Mouse (Mus musculus): Measurements from ENCODE around the gene Ston2. TPM values are rescaled to one million over a fixed set of nuclear protein-coding genes. Genes with fewer than 3 reads are reported as not detected.

The Ston2 gene
- polyA plus RNA-seq, 1 experiment from 2014 or later, result 12.1 TPM

DNA sequence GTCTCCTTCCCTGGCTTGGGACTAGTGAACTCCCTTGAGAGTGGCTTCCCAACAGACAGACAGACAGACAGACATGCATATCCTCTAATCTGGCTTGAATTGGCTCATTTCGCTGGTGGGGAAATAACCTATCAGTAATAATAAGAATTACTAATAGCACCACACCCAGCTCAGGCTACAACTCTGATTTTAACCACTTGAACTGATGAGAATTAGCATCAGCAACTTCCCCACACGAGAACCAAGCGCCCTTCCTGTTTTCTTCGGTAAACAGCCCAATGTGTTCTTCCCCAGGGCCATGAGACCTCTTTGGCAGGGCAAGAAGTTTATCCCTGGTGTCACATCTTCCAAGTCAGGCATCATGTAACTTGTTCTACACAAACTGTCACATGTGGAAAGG is 76.5 kb downstream of the Ston2 start:
- Histone ChIP-seq H3K9ac (no peak overlapping the region), H3K4me1 (no peaks in the 10 kb centered on the region), H3K4me3 (no peak overlapping the region), H3K27ac (no peak overlapping the region), H3K9me3 (no peaks in the 10 kb centered on the region), H3K36me3 (0 out of 2 replicates have a peak, but pooled peaks cover 4% of the 10 kb centered on the region), H3K4me2 (no peak overlapping the region), H3K27me3 (no peaks in the 10 kb centered on the region)
- WGBS, result 81% methylated on average over 4 of the region's 4 CpGs
- no peak for ATAC-seq (ENCODE audit: insufficient number of reproducible peaks, low FRiP score, low TSS enrichment, low read depth)

DNA sequence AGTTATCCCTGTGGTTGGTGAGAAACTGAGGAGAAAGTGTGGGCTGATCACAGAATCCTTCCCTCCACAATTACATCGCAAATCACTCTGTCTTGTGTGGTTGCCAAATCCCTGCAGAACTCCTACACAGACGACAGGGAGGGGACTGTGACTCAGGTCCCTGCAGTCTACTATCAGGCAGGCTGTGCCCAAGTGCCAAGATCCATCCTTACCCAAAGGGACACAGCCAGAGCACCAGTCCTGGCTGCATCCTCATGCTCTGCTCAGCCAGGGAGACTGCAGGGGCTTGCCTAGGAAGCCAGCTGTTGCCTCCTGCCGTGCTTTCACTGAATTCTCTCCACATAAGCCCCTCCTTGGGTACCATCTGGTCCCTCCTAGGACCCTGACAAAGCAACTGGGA is 77.3 kb downstream of the Ston2 start:
- no peak overlapping the region for H3K9ac ChIP-seq
- H3K4me3 ChIP-seq, result no peak overlapping the region
- ATAC-seq (ENCODE audit: insufficient number of reproducible peaks, low FRiP score, low TSS enrichment, low read depth), result no peak
- 0 out of 2 replicates have a peak, but pooled peaks cover 4% of the 10 kb centered on the region for H3K36me3 ChIP-seq
- no peaks in the 10 kb centered on the region for H3K4me1 ChIP-seq
- whole genome bisulfite sequencing, result 27% methylated on average over 3 of the region's 3 CpGs
- H3K27me3 ChIP-seq, result no peaks in the 10 kb centered on the region
- H3K27ac ChIP-seq, result no peak overlapping the region
- H3K4me2 ChIP-seq, result no peak overlapping the region
- no peaks in the 10 kb centered on the region for H3K9me3 ChIP-seq

DNA sequence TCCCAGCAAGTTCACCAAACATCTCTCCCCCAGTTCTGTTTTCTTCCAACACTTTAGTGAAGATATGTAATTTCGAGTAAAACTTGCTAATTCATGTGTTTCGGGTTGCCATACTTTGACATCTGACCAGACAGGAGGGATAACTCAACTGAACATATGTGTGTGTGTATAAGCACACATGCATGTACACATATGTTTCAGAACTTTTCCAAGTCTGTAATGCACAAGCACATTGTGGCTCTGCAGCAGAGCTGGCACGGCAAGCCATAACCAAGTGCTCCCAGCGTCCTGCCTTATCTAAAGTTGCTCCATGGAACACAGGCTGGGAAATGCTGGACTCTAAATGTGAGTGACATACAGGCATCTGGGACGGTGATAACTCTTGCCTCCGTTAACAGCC is 78.6 kb downstream of the Ston2 start:
- no peak for ATAC-seq (ENCODE audit: insufficient number of reproducible peaks, low FRiP score, low TSS enrichment, low read depth)
- Histone ChIP-seq H3K27ac (peak overlapping the region; percentile 33; the same call in 1 of the 2 replicates), H3K4me2 (no peak overlapping the region), H3K27me3 (no peaks in the 10 kb centered on the region), H3K9ac (no peak overlapping the region), H3K4me1 (no peaks in the 10 kb centered on the region), H3K36me3 (0 out of 2 replicates have a peak, but pooled peaks cover 4% of the 10 kb centered on the region), H3K9me3 (no peaks in the 10 kb centered on the region), H3K4me3 (no peak overlapping the region)
- 58% methylated on average over 6 of the region's 6 CpGs for WGBS

DNA sequence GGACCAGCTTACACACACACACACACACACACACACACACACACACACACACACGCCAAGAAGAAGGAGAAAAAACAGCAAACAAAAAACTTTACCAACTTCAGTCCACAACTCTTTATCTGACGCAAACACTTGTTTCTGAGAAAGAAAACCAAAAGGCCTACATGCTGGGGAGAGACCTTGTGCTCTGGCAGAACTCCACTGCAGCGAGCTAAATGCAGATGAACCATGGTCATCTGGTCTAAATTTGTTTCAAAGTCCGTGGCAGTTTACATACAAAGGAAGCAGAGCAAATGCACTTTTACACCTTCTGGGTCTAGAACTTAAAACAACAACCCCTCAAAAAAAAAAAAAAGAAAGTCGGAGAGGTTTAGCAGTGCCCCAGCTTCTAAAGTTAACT is 79.0 kb downstream of the Ston2 start:
- no peak overlapping the region for H3K4me3 ChIP-seq
- H3K9ac ChIP-seq, result no peak overlapping the region
- no peak for ATAC-seq (ENCODE audit: insufficient number of reproducible peaks, low FRiP score, low TSS enrichment, low read depth)
- H3K27me3 ChIP-seq, result no peaks in the 10 kb centered on the region
- no peaks in the 10 kb centered on the region for H3K9me3 ChIP-seq
- H3K27ac ChIP-seq, result 0 out of 2 replicates have a peak overlapping the region, but pooled peaks have one; percentile 33
- H3K4me1 ChIP-seq, result no peaks in the 10 kb centered on the region
- H3K36me3 ChIP-seq, result 0 out of 2 replicates have a peak, but pooled peaks cover 4% of the 10 kb centered on the region
- WGBS, result 47% methylated on average over 5 of the region's 5 CpGs
- H3K4me2 ChIP-seq, result no peak overlapping the region

DNA sequence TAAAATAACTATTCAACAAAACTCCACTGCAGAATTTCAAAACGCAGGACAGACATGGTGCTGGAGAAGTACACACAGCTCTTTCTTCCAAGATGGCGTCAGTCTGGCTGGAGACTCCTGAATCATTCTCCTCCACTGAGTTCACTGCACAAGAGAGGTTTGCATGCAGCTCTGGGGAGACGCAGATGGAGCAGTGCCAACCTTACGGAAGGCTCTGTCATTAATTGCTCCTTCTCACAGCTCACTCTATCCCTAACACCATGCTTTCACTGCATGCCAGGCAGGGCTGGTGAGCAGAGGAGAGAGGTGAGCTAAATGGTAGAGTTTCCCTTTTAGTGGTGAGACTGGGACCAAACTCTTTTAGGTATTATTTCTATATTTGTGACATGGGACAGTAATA is 80.4 kb downstream of the Ston2 start:
- 0 out of 2 replicates have a peak, but pooled peaks cover 5% of the 10 kb centered on the region for H3K4me1 ChIP-seq
- no peak for ATAC-seq (ENCODE audit: insufficient number of reproducible peaks, low FRiP score, low TSS enrichment, low read depth)
- H3K4me3 ChIP-seq, result no peak overlapping the region
- H3K27me3 ChIP-seq, result no peaks in the 10 kb centered on the region
- no peaks in the 10 kb centered on the region for H3K36me3 ChIP-seq
- H3K4me2 ChIP-seq, result no peak overlapping the region
- H3K9me3 ChIP-seq, result no peaks in the 10 kb centered on the region
- no peak overlapping the region for H3K27ac ChIP-seq
- 75% methylated on average over 4 of the region's 4 CpGs for WGBS
- H3K9ac ChIP-seq, result no peak overlapping the region

DNA sequence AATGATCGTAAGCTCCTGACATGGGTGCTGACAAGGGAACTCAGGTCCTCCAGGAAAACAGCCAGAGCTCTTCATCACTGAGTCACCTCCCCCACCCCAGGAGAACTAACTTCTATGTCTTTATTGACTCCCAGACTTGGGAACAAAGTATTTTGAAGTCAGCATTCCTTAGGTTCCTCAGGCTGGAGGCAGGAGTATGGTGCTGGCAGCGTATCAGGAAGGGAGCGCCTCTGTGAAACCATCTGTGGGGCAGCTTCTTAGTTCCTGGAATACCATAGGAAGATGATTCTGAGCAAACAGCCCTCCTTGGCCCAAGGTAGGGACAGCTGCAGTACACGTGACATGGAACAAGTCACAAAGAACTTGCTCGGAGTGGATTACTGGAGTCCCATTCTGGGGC is 84.7 kb downstream of the Ston2 start:
- no peaks in the 10 kb centered on the region for H3K9me3 ChIP-seq
- H3K4me2 ChIP-seq, result no peak overlapping the region
- 62% methylated on average over 5 of the region's 5 CpGs for WGBS
- ATAC-seq (ENCODE audit: insufficient number of reproducible peaks, low FRiP score, low TSS enrichment, low read depth), result 0 out of 2 replicates have a peak, but pooled peaks have one; percentile 45
- no peak overlapping the region for H3K9ac ChIP-seq
- no peak overlapping the region for H3K4me3 ChIP-seq
- no peak overlapping the region for H3K27ac ChIP-seq
- H3K36me3 ChIP-seq, result no peaks in the 10 kb centered on the region
- H3K4me1 ChIP-seq, result 0 out of 2 replicates have a peak, but pooled peaks cover 5% of the 10 kb centered on the region
- no peaks in the 10 kb centered on the region for H3K27me3 ChIP-seq

DNA sequence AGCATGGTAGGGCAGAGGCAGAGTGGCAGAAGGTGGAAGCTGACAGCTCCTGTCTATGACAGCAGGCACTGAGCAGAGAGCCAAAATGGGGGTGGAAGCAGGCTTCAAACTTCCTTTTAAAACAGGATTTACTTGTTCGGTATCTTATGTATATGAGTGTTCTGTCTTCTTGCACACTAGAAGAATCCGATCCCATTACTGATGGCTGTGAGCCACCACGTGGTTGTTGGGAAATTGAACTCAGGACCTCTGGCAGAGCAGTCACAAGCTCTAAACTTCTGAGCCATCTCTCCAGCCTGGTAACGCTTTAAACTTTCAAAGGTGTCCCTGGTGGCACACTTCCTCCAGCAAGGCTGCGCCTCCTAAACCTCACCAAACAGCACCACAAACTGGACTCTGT is 85.4 kb downstream of the Ston2 start:
- no peak overlapping the region for H3K4me2 ChIP-seq
- 0 out of 2 replicates have a peak, but pooled peaks cover 5% of the 10 kb centered on the region for H3K4me1 ChIP-seq
- no peaks in the 10 kb centered on the region for H3K27me3 ChIP-seq
- H3K4me3 ChIP-seq, result no peak overlapping the region
- no peak overlapping the region for H3K9ac ChIP-seq
- WGBS, result 66% methylated on average over 5 of the region's 5 CpGs
- no peaks in the 10 kb centered on the region for H3K9me3 ChIP-seq
- no peaks in the 10 kb centered on the region; the same call in 1 of the 2 replicates for H3K36me3 ChIP-seq
- ATAC-seq (ENCODE audit: insufficient number of reproducible peaks, low FRiP score, low TSS enrichment, low read depth), result no peak
- no peak overlapping the region for H3K27ac ChIP-seq

DNA sequence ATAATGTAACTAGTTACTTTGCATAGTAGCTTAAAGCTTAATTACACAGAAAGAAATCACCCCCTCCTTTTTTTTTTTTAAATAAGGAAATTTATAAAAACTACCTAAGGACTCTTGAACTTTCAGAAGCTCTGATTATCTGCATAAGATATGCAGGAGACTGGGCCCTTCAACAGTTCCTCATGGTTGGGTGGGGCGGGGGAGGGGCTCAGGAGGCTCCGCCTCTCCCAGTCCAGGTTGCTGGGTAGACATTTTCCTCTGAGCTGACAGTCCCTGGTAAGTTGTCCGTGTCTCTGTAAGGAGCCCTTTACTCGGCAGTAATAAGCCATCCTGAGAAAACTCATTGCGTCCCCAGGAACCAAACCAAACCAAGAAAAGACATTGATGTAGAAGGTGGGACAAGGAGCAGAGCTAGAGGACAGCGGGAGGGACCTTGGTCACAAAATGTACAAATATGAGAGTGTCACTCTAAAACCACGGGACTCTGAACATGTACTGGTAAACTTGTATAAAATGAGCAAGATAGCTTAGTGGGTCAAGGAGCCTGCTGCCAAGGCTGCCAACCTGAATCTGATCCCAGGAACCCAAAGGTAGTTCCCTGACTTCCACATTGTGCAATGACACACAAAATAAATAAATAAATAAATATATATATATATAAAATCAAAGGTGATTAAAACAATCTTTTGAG is 88.6 kb downstream of the Ston2 start:
- ATAC-seq (ENCODE audit: insufficient number of reproducible peaks, low FRiP score, low TSS enrichment, low read depth), result no peak
- WGBS, result 87% methylated on average over 7 of the region's 7 CpGs
- H3K36me3 ChIP-seq, result no peaks in the 10 kb centered on the region; the same call in 1 of the 2 replicates

DNA sequence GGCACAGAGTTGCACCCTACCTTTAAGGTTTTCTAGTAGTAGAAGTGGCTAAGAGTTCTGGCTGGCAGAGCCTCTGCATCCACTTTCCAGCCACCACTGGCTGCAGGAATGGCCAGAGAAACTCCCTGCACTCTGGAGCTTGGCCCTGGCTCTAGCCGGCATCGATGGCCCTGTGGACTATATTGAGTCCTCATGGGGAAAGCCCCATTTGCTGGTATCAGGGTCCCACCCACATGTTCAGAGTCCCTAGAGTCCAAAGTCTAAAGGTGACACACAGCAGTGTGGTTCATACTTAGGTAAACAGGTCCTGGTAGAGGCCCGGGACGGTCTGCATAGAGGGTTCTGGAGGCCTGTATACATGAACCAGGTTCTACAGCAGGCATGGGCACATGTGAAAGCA is 92.0 kb downstream of the Ston2 start:
- Histone ChIP-seq H3K36me3 (no peaks in the 10 kb centered on the region; the same call in 1 of the 2 replicates), H3K9ac (no peak overlapping the region), H3K4me2 (no peak overlapping the region), H3K4me1 (0 out of 2 replicates have a peak, but pooled peaks cover 3% of the 10 kb centered on the region), H3K4me3 (no peak overlapping the region), H3K27me3 (no peaks in the 10 kb centered on the region), H3K9me3 (no peaks in the 10 kb centered on the region), H3K27ac (no peak overlapping the region)
- no peak for ATAC-seq (ENCODE audit: insufficient number of reproducible peaks, low FRiP score, low TSS enrichment, low read depth)
- WGBS, result 91% methylated on average over 4 of the region's 4 CpGs

More for the DNA sequence above, 88.6 kb downstream of the Ston2 start:
- no peak overlapping the region for H3K27ac ChIP-seq
- H3K9ac ChIP-seq, result no peak overlapping the region
- no peaks in the 10 kb centered on the region for H3K9me3 ChIP-seq
- H3K4me2 ChIP-seq, result no peak overlapping the region
- 0 out of 2 replicates have a peak, but pooled peaks cover 5% of the 10 kb centered on the region for H3K4me1 ChIP-seq
- no peak overlapping the region for H3K4me3 ChIP-seq
- H3K27me3 ChIP-seq, result no peaks in the 10 kb centered on the region

DNA sequence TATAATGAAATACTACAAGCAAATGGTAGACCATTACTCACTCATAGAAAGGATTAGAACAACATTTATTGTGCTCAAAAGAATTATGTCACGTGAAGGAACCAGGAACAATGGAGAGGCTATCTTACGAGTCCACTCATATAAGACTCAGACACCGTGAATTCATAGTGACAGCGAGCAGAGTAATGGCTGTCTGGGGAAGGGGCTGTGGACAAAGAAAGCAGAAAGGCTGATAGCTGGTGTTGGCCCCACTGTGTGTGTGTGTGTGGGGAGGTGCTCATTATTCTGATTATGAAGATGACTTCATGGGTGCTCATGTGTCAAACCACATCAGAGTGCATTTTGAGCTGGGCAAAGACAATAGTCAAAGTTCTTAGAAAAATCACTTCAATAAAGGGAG is 92.4 kb downstream of the Ston2 start:
- Histone ChIP-seq H3K9ac (no peak overlapping the region), H3K4me2 (no peak overlapping the region), H3K27me3 (no peaks in the 10 kb centered on the region), H3K36me3 (no peaks in the 10 kb centered on the region; the same call in 1 of the 2 replicates), H3K9me3 (no peaks in the 10 kb centered on the region), H3K4me3 (no peak overlapping the region), H3K4me1 (0 out of 2 replicates have a peak, but pooled peaks cover 3% of the 10 kb centered on the region), H3K27ac (no peak overlapping the region)
- 80% methylated on average over 4 of the region's 4 CpGs for WGBS
- no peak for ATAC-seq (ENCODE audit: insufficient number of reproducible peaks, low FRiP score, low TSS enrichment, low read depth)

DNA sequence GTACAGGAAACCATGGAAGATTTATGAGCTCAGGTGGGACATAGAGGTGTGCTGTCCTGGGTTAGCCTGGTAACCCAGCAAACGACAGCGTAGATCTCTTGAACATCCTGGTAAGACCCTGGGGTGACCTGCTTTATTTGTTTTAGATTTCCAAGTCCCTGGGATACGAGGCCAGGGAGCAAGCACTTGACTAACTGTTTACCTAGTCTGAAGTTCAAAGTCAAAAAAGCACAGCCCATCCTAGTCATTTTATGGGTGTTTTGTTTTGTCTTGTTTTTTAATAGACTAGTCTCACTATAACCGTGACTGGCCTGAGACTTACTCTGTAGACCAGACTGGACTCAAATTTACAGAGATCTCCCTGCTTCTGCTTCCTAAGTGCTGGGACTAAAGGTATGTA is 93.4 kb downstream of the Ston2 start:
- Histone ChIP-seq H3K4me3 (0 out of 2 replicates have a peak overlapping the region, but pooled peaks have one; percentile 3), H3K9ac (no peak overlapping the region), H3K4me2 (no peak overlapping the region), H3K4me1 (0 out of 2 replicates have a peak, but pooled peaks cover 3% of the 10 kb centered on the region), H3K27me3 (no peaks in the 10 kb centered on the region), H3K27ac (no peak overlapping the region), H3K9me3 (no peaks in the 10 kb centered on the region), H3K36me3 (no peaks in the 10 kb centered on the region; the same call in 1 of the 2 replicates)
- ATAC-seq (ENCODE audit: insufficient number of reproducible peaks, low FRiP score, low TSS enrichment, low read depth), result no peak
- WGBS, result 68% methylated on average over 4 of the region's 4 CpGs

DNA sequence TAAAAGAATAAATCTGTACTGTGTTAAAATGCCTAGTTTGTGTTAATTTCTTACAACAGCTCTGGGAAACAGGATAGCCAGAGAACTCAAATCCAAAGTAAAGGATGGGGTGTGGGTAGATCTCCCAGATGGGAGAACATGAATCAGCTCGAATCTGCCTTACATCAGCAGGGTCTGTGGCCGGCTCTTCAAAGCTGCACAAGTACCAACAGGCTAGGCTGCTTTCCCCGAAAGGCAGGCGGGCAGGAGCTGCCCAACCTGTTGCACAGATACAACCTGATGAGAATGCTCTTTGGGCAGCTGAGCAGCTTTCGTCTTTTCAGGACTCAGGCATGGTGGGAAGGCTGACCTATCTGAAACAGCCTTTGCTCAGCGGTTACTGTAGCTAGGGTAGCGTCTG is 94.6 kb downstream of the Ston2 start:
- peak overlapping the region; percentile 76 for H3K27ac ChIP-seq
- no peak overlapping the region for H3K4me2 ChIP-seq
- H3K9me3 ChIP-seq, result no peaks in the 10 kb centered on the region
- H3K27me3 ChIP-seq, result no peaks in the 10 kb centered on the region
- no peak for ATAC-seq (ENCODE audit: insufficient number of reproducible peaks, low FRiP score, low TSS enrichment, low read depth)
- no peak overlapping the region for H3K4me3 ChIP-seq
- 60% methylated on average over 7 of the region's 7 CpGs for whole genome bisulfite sequencing
- no peak overlapping the region for H3K9ac ChIP-seq
- no peaks in the 10 kb centered on the region; the same call in 1 of the 2 replicates for H3K36me3 ChIP-seq
- H3K4me1 ChIP-seq, result 0 out of 2 replicates have a peak, but pooled peaks cover 3% of the 10 kb centered on the region
